Mouse (Mus musculus): ENCODE measurements around the gene Kiz. TPM values are rescaled to one million over a fixed set of nuclear protein-coding genes. Genes with fewer than 3 reads are reported as not detected.
A peak's percentile ranks its signal among the peaks of the same experiment; 100 is the strongest.

Gene Kiz
- total RNA-seq, 2 experiments from 2014 or later = 34.7 to 40.7 TPM

- DNase-seq = no peak
Observed at GRCm38 (mm10) chr2:146871300-146872269, 15.9 kb downstream of the Kiz start.

GRCm38 (mm10) chr2:146872697-146873096, 17.0 kb downstream of the Kiz start:
- DNase-seq = no peak

- DNase-seq = no peak
Observed at GRCm38 (mm10) chr2:146873881-146874441, 18.3 kb downstream of the Kiz start.

- no peak for DNase-seq
Observed at GRCm38 (mm10) chr2:146877423-146878098, 21.9 kb downstream of the Kiz start.

GRCm38 (mm10) chr2:146881623-146882022, 26.0 kb downstream of the Kiz start:
- no peak for DNase-seq

GRCm38 (mm10) chr2:146884291-146884855, 28.7 kb downstream of the Kiz start:
- DNase-seq = no peak

GRCm38 (mm10) chr2:146888786-146889414, 33.2 kb downstream of the Kiz start:
- DNase-seq = no peak

GRCm38 (mm10) chr2:146898977-146899376, 43.3 kb downstream of the Kiz start:
- DNase-seq = peak; percentile 14

GRCm38 (mm10) chr2:146916085-146916484, 60.4 kb downstream of the Kiz start:
- no peak for DNase-seq

- no peak for DNase-seq
Observed at GRCm38 (mm10) chr2:146917770-146918169, 62.1 kb downstream of the Kiz start.

GRCm38 (mm10) chr2:146920375-146921160, 64.9 kb downstream of the Kiz start:
- DNase-seq = no peak

GRCm38 (mm10) chr2:146925296-146925695, 69.6 kb downstream of the Kiz start:
- no peak for DNase-seq

GRCm38 (mm10) chr2:146925846-146926245, 70.2 kb downstream of the Kiz start:
- DNase-seq = no peak

GRCm38 (mm10) chr2:146948223-146948776, 92.6 kb downstream of the Kiz start:
- DNase-seq = no peak

- DNase-seq = no peak
Observed at GRCm38 (mm10) chr2:146956366-146956765, 100.7 kb downstream of the Kiz start.

- no peak for DNase-seq
Observed at GRCm38 (mm10) chr2:146958398-146958911, 102.8 kb downstream of the Kiz start.

GRCm38 (mm10) chr2:146958951-146959821, 103.5 kb downstream of the Kiz start:
- peak; percentile 91 for DNase-seq

GRCm38 (mm10) chr2:146975024-146975423, 119.4 kb downstream of the Kiz start:
- DNase-seq = no peak

- DNase-seq = no peak
Observed at GRCm38 (mm10) chr2:146975453-146976028, 119.9 kb downstream of the Kiz start.

- DNase-seq = no peak
Observed at GRCm38 (mm10) chr2:146982786-146983185, 127.1 kb downstream of the Kiz start.

Measured in heart, postnatal 4 days (tissue).